ENCODE assay signal across 31 mouse cellular contexts in genomic region chr5:64459807-64460206, GRCm38 (mm10).
"Had no signal": no experiment of that assay in that cellular context is flagged by ENCODE, and none has a peak within 500 bp of the region (broad histone marks: within the 10 kb centered on the region; RNA-seq: fewer than 3 reads in every experiment).

No protein-coding gene starts in this region.

- H3K4me2 ChIP-seq: limb, embryonic 12.5 days; limb, embryonic 13.5 days; limb, embryonic 15.5 days; liver, embryonic 13.5 days; liver, embryonic 15.5 days; lung, embryonic 14.5 days; lung, embryonic 15.5 days; midbrain, embryonic 11.5 days; midbrain, embryonic 12.5 days; midbrain, embryonic 13.5 days; midbrain, embryonic 15.5 days; neural tube, embryonic 12.5 days; neural tube, embryonic 13.5 days had no signal

- H3K27ac ChIP-seq: left cerebral cortex, adult 2 months; limb, embryonic 10.5 days; limb, embryonic 12.5 days; limb, embryonic 13.5 days; limb, embryonic 15.5 days; liver, embryonic 13.5 days; liver, embryonic 14.5 days; liver, embryonic 15.5 days; lung, embryonic 15.5 days; macrophage; midbrain, embryonic 10.5 days; midbrain, embryonic 12.5 days; midbrain, embryonic 13.5 days; midbrain, embryonic 15.5 days; neural tube, embryonic 12.5 days; neural tube, embryonic 13.5 days had no signal

- ATAC-seq: lung, postnatal 0 days; midbrain, embryonic 13.5 days; midbrain, embryonic 15.5 days; midbrain, embryonic 16.5 days had no signal

- H3K4me3 ChIP-seq: left cerebral cortex, adult 2 months; limb, embryonic 10.5 days; limb, embryonic 12.5 days; limb, embryonic 13.5 days; limb, embryonic 15.5 days; liver, embryonic 13.5 days; liver, embryonic 15.5 days; lung, embryonic 15.5 days; megakaryocyte, embryonic 14.5 days; midbrain, embryonic 10.5 days; midbrain, embryonic 12.5 days; midbrain, embryonic 13.5 days; midbrain, embryonic 15.5 days; myocyte; neural tube, embryonic 12.5 days; neural tube, embryonic 13.5 days had no signal

- DNase-seq: left cerebral cortex, postnatal 4 days; liver; liver, embryonic 13.5 days; lung, adult 18-20 months; lung, adult 2 months; lung, embryonic 14.5 days; lung, postnatal 10 days; lung, postnatal 14 days; lung, postnatal 36 days; lung, postnatal 4 days; midbrain, embryonic 14.5 days had no signal

- H3K4me1 ChIP-seq: liver, embryonic 13.5 days; liver, embryonic 15.5 days; lung, embryonic 15.5 days; megakaryocyte, embryonic 14.5 days; midbrain, embryonic 12.5 days; midbrain, embryonic 13.5 days; midbrain, embryonic 15.5 days; neural tube, embryonic 12.5 days; neural tube, embryonic 13.5 days had no signal

- H3K9ac ChIP-seq: limb, embryonic 12.5 days; limb, embryonic 13.5 days; limb, embryonic 15.5 days; liver, embryonic 13.5 days; liver, embryonic 14.5 days; liver, embryonic 15.5 days; lung, embryonic 14.5 days; lung, embryonic 15.5 days; midbrain, embryonic 12.5 days; midbrain, embryonic 13.5 days; midbrain, embryonic 15.5 days; neural tube, embryonic 12.5 days; neural tube, embryonic 13.5 days had no signal

- H3K27me3 ChIP-seq: limb, embryonic 12.5 days; limb, embryonic 13.5 days; limb, embryonic 15.5 days; lung, embryonic 15.5 days; midbrain, embryonic 12.5 days; midbrain, embryonic 13.5 days; midbrain, embryonic 15.5 days; neural tube, embryonic 12.5 days; neural tube, embryonic 13.5 days had no signal

- H3K9me3 ChIP-seq: limb, embryonic 10.5 days; limb, embryonic 12.5 days; limb, embryonic 13.5 days; limb, embryonic 15.5 days; liver, embryonic 13.5 days; liver, embryonic 15.5 days; lung, embryonic 15.5 days; midbrain, embryonic 10.5 days; midbrain, embryonic 12.5 days; midbrain, embryonic 13.5 days; midbrain, embryonic 15.5 days; neural tube, embryonic 12.5 days; neural tube, embryonic 13.5 days had no signal

- H3K36me3 ChIP-seq: limb, embryonic 10.5 days; limb, embryonic 12.5 days; limb, embryonic 13.5 days; limb, embryonic 15.5 days; liver, embryonic 13.5 days; liver, embryonic 15.5 days; lung, embryonic 15.5 days; midbrain, embryonic 10.5 days; midbrain, embryonic 12.5 days; midbrain, embryonic 13.5 days; midbrain, embryonic 15.5 days; neural tube, embryonic 12.5 days; neural tube, embryonic 13.5 days had no signal
